Mouse (Mus musculus) thymus, adult 2 months (tissue): ENCODE measurements around the gene Aldh1l1. TPM values are rescaled to one million over a fixed set of nuclear protein-coding genes. Genes with fewer than 3 reads are reported as not detected.

Experiments used
- DNase-seq: peaks from one replicate; pipeline ENCODE4 v3.0.0; 2021
- H3K27ac ChIP-seq: fragments of 200-500 bp; 2 replicates; pipeline ENCODE4 v1.5.1; 2012; ENCODE audit warnings: low read length, control low read depth; ENCODE audit not compliant: control insufficient read depth, insufficient read depth
- H3K27me3 ChIP-seq: fragments of 200-500 bp; 2 replicates; pipeline ENCODE4 v1.6.1; 2012; ENCODE audit warnings: mild to moderate bottlenecking, low read length, moderate library complexity, mixed read lengths; ENCODE audit not compliant: control insufficient read depth, insufficient read depth
- H3K36me3 ChIP-seq: fragments of 200-500 bp; 2 replicates; pipeline ENCODE4 v1.6.1; 2012; ENCODE audit warnings: mild to moderate bottlenecking, low read length, moderate library complexity; ENCODE audit not compliant: control insufficient read depth, insufficient read depth
- H3K4me1 ChIP-seq: fragments of 200-500 bp; replicated peaks from 2 replicates; pipeline ENCODE4 v1.6.1; 2012; ENCODE audit warnings: low read length; ENCODE audit not compliant: control insufficient read depth, insufficient read depth
- H3K4me3 ChIP-seq: fragments of 200-500 bp; 2 replicates; pipeline ENCODE4 v1.5.1; 2012; ENCODE audit warnings: mild to moderate bottlenecking, low read length, control low read depth, moderate library complexity; ENCODE audit not compliant: control insufficient read depth, insufficient read depth
- CTCF ChIP-seq: fragments of 200-500 bp; IDR thresholded peaks from 2 replicates; pipeline ENCODE4 v1.5.1; 2012; ENCODE audit warnings: mild to moderate bottlenecking, control low read depth, low read length, moderate library complexity, borderline replicate concordance; ENCODE audit not compliant: control insufficient read depth, poor library complexity, insufficient read depth; ENCODE audit errors: extremely low read depth
- POLR2A ChIP-seq: fragments of 200-500 bp; IDR thresholded peaks from 2 replicates; pipeline ENCODE4 v1.6.1; 2012; ENCODE audit warnings: mild to moderate bottlenecking, low read length, control low read depth, moderate library complexity; ENCODE audit not compliant: control insufficient read depth, poor library complexity, insufficient read depth; ENCODE audit errors: extremely low read depth
- WGBS: fragments of 180-500 bp; shearing (Covaris S2); methylation state at CpG from one replicate; pipeline ENCODE4 v1.1.7; 2018; 5-methylcytosine and 5-hydroxymethylcytosine counted together
- polyA plus RNA-seq: library from polyadenylated mRNA; depleted of rRNA; stranded (reverse); fragments of >200 nt; gene quantifications from 2 replicates; pipeline ENCODE4 v1.2.3, GENCODE M21; 2012

Aldh1l1 gene
- polyA plus RNA-seq, 1 experiment = 14.8 TPM

DNA sequence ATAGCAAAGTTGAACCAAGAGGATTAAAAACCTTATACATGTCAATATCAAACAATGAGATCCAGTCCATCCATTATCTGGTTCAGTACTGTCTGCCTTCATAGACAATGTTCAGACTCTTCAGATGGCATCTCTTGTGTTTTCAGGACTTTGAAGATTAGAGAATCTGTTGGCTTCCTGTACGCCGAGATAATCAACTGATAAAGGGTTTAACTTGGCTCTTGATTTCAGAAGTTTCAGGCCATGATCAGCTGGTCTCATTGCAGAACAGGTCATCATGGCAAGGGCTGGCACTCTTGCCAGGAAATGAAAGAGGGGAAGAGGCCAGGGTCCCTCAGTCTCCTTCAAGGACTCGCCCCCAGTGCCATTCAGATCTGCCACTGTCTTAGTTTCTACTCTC lies 3.3 kb downstream of the Aldh1l1 start:
- no peak overlapping the region for H3K27ac ChIP-seq
- TF ChIP-seq CTCF (no peak), POLR2A (no peak)
- H3K27me3 ChIP-seq = no peaks in the 10 kb centered on the region
- H3K4me3 ChIP-seq = no peak overlapping the region
- no peak for DNase-seq
- 83% methylated on average over 3 of the region's 3 CpGs for WGBS
- H3K36me3 ChIP-seq = no peaks in the 10 kb centered on the region
- H3K4me1 ChIP-seq = no peaks in the 10 kb centered on the region

DNA sequence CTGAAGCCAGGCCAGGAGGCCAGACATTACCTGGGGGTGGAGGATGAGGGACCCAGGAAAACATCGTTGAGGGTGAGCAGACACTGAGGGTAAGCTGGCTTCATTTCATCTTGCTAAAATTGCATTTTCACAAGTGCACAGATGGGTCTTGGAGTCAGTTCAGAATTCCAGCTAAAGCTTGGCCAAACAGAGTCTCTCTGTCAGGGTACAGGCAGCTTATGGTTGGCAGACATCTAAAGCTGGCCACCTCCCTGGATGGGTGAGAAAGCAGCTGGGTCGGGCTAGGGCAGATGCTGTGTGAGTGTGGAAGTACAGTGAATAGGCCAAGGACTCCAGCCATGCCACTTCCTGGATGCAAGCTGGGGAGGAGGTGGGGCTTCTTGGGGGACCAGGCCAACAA lies 4.7 kb downstream of the Aldh1l1 start:
- Histone ChIP-seq H3K4me3 (no peak overlapping the region), H3K4me1 (no peaks in the 10 kb centered on the region), H3K27ac (no peak overlapping the region), H3K27me3 (no peaks in the 10 kb centered on the region), H3K36me3 (no peaks in the 10 kb centered on the region)
- no peak for DNase-seq
- TF ChIP-seq CTCF (no peak), POLR2A (no peak)
- WGBS = 92% methylated on average over 2 of the region's 2 CpGs

DNA sequence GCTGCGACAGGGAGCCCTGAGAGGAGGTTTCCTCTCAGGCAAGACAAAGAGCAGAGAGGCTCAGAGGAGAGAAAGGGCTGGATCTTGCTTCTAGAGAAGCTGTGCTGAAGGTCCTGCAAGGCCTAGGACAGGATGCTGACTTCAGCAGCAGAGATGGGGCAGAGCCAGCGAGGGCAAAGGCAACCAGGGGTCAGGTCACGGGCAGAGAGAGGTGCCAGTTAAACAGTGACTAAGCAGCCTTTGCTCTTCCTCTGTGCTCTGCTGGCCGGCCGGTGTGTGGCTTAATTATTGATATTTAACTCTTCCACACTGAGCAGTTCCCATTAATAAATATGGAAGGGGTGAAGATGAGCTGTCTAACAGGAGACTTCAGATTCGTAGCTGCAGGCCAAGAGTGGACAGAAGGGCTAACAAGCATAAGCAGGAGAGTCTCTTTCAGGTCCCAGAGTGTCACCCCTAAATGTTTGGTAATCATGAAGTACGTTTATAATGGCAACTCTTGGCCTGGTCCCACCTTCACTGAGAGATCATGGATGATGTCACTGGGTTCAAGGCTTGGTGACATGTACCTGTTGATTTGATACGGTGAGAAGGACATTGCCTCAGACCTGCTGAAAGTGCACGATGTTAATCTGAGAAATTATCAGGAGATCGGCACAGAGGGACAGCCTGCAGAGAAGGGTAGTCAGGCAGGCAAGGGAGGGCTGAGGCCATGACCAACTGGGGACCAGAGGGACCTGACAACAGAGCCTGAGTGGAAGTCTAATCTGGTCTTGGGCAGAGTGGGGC lies 5.9 kb downstream of the Aldh1l1 start:
- H3K4me3 ChIP-seq = no peak overlapping the region
- no peaks in the 10 kb centered on the region for H3K27me3 ChIP-seq
- no peak overlapping the region for H3K27ac ChIP-seq
- DNase-seq = no peak
- no peaks in the 10 kb centered on the region for H3K36me3 ChIP-seq
- H3K4me1 ChIP-seq = no peaks in the 10 kb centered on the region
- TF ChIP-seq CTCF (no peak), POLR2A (no peak)
- WGBS = 90% methylated on average over 10 of the region's 10 CpGs

DNA sequence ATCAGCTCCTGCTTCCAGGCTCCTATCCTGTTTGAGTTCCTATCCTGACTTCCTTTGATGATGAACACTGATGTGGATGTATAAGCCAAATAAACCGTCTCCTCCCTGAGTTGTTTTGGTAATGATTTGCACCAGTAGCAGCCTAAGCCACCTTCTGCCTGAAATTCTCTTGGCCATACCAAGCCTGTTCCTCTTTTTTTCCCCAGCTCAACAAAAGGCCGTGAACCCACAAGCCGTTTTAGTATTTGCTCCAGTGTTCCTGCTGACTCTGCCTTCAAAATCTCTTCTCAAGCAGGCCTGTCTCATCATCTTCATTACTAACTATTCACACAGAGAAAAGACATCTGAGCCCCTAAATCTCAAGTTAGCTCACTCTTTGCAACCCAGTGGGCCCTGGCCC lies 7.9 kb downstream of the Aldh1l1 start:
- no peak for DNase-seq
- Histone ChIP-seq H3K27ac (no peak overlapping the region), H3K36me3 (no peaks in the 10 kb centered on the region), H3K27me3 (no peaks in the 10 kb centered on the region), H3K4me3 (no peak overlapping the region), H3K4me1 (no peaks in the 10 kb centered on the region)
- 22% methylated on average over 3 of the region's 3 CpGs for WGBS
- TF ChIP-seq CTCF (no peak), POLR2A (no peak)

DNA sequence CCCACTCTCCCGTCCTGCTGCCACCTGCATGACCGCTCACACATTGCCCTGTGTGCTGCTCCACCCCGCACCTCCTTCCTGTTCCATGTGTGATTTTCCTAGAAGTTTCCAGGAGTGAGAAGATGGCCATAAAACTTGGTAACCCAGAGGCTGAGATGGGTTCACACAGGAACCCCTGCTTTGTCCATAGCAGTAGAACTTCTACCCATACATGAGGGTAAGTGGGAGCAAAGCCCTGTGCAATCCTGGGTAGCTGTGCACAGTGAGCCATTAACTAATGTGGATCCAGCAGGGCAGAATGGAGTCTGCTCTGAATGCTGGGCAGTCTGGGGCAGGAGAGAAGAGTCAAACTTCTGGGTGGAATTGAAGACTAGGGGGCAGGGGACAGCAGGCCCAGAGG lies 8.3 kb downstream of the Aldh1l1 start:
- no peak overlapping the region for H3K27ac ChIP-seq
- TF ChIP-seq POLR2A (no peak), CTCF (no peak)
- H3K27me3 ChIP-seq = no peaks in the 10 kb centered on the region

DNA sequence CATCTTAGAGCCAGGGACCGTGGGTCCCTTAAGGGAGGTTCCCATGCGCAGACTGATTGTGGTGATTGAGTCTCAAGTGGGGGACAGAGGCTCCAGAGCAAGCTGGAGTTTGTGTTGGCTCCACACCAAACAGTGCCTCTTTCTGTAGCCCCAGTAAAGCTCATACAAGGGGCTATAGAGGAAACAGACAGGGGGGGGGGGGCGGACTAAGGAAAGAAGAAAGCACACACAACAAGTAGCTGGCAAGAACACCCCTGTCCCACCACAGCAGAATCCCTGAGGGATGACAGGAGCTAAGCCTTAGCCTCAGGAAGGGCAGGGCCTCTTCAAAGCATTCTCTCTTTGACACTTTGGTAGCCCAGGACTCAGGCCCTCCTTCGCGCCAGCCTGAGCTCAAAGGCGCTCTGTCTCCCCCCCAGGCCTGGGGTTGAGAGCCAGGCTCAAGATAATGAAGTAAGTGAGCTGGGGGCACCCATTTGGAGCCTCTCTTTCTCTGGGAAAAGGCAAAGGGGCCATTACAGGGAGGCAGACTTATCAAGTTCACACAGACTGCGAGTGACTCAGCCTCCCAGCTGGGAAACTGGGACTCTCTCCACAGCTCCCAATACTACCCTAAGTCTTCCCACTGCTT lies 9.2 kb downstream of the Aldh1l1 start:
- no peaks in the 10 kb centered on the region for H3K4me1 ChIP-seq
- no peak for TF ChIP-seq POLR2A
- no peak for TF ChIP-seq CTCF
- H3K36me3 ChIP-seq = no peaks in the 10 kb centered on the region
- no peak for DNase-seq
- WGBS = 92% methylated on average over 7 of the region's 7 CpGs
- no peaks in the 10 kb centered on the region for H3K27me3 ChIP-seq
- no peak overlapping the region for H3K27ac ChIP-seq
- H3K4me3 ChIP-seq = no peak overlapping the region

More for the DNA sequence above, 8.3 kb downstream of the Aldh1l1 start:
- DNase-seq = no peak
- no peak overlapping the region for H3K4me3 ChIP-seq
- no peaks in the 10 kb centered on the region for H3K4me1 ChIP-seq
- H3K36me3 ChIP-seq = no peaks in the 10 kb centered on the region
- 92% methylated on average over 3 of the region's 3 CpGs for WGBS

DNA sequence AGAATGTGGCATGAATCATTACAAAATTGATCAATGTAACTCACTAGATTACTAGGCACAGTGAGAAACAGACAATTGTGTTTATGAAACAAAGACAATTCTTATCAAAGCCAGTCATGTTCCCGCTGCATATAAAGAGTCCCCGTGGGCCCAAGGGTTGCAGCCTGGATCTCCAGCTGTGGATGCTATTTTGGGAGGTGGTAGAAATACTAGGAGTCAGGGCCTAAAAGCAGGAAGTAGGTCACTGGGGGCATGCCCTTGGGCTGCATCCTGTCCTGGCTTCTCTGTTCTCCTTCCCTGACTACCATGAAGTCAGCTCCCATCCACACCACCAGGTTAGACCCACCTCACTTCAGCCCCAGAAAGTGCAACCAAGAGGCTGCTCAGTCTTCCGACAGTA lies 10.0 kb downstream of the Aldh1l1 start:
- no peak overlapping the region for H3K27ac ChIP-seq
- H3K36me3 ChIP-seq = no peaks in the 10 kb centered on the region
- H3K4me1 ChIP-seq = no peaks in the 10 kb centered on the region
- no peak for DNase-seq
- no peak overlapping the region for H3K4me3 ChIP-seq
- 82% methylated on average over 3 of the region's 3 CpGs for WGBS
- TF ChIP-seq CTCF = no peak
- no peak for TF ChIP-seq POLR2A
- H3K27me3 ChIP-seq = no peaks in the 10 kb centered on the region
